Mouse (Mus musculus): ENCODE results near the gene Tet2.

DNA sequence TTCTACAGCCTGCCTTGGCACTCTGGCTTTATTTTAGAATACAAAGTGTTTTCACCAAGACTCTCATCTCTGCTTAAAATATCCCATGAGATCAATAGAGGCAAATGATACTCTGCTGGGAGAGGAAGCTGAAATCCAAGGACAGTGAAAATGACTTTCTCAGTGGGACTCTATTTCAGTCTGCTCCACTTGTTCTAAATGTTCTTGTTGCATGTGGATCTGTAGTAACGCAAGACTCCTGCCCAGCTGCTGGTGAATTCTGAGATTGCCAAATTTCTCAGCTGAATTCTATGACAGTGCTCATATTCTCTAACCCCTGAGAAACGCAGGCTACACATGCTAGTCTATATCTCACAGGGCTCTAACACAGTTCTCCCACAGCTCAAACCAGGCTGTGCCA lies 35.1 kb downstream of the Tet2 start:
- TF ChIP-seq CTCF (IDR thresholded peaks at IDR 0.05; ENCODE audit: low read depth, low read length) = no peak
- TF ChIP-seq POLR2A (IDR thresholded peaks at IDR 0.05; ENCODE audit: insufficient read depth, low read length) = no peak
